In the genomic region with DNA sequence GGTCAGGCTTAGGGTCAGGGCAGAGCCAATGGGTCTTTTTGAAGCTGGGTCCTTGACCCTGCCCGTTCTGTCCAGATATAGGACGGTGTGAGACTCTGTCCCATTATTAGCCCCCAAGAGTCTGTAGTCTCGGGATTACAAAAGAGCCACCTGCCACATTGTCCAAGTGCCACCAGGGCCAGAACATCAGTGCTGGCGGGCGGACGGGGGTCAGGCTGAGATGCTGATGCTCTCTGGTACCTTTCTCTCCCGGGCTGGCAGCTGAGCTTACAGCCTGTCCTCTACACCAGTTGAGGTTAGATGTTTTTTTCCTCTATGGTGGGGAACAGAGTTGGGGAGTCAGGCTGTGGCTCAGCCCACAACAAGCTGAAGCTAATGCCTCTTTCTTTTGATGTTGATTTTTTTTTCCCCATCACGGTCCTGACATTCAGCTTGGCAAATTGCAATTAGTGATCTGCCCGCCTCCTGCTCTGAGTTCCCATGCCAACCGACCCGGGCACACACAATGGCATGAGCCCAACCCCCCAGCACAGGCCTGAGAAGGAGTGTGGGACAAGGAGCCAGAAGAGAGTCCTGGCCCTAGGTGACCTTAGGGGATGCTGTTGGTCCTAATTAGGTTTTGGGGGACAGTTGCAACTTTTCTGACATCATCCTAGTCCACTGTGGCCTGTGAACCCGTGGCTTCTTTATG, we compare ENCODE assay signal across 19 mouse cellular contexts. TPM values are rescaled to one million over a fixed set of nuclear protein-coding genes. Genes with fewer than 3 reads are reported as not detected.
DNase-seq lines count a peak whose midpoint lies in the region; ATAC-seq and TF ChIP-seq lines count a peak whose summit lies in the region.
"Had no signal": no experiment of that assay in that cellular context is flagged by ENCODE, and none has a peak within 500 bp of the region (broad histone marks: within the 10 kb centered on the region; RNA-seq: fewer than 3 reads in every experiment).

No protein-coding gene starts in this region.

- peak; percentile 37 for DNase-seq in hindbrain, postnatal 0 days (ENCODE audit: low spot score)
- peak; percentile 45 for DNase-seq in cerebellum, adult 8-10 months
- DNase-seq in forebrain, embryonic 11.5 days (ENCODE audit: low spot score) = no peak
- DNase-seq in heart, adult 18-20 months = no peak
- no peak for DNase-seq in lung, postnatal 4 days
- no peak for DNase-seq in Muller cell, postnatal 12 days (ENCODE audit: inconsistent ontology term)
- DNase-seq: adrenal gland, postnatal 36 days; B cell, adult 2 months; gastrocnemius, postnatal 36 days; heart, postnatal 14 days; kidney, adult 18-20 months; kidney, postnatal 10 days; right cerebral cortex, postnatal 14 days had no signal

- no peak overlapping the region for H3K9ac ChIP-seq in hindbrain, postnatal 0 days (replicated peaks; ENCODE audit: low read length)
- no peak overlapping the region for H3K9ac ChIP-seq in hindbrain, embryonic 16.5 days (ENCODE audit: low read depth, low read length)
- H3K9ac ChIP-seq in forebrain, embryonic 11.5 days (ENCODE audit: low read length) = no peak overlapping the region
- H3K9ac ChIP-seq in midbrain, embryonic 13.5 days (replicated peaks) = no peak overlapping the region
- H3K9ac ChIP-seq: stomach, embryonic 15.5 days had no signal

- H3K36me3 ChIP-seq in hindbrain, postnatal 0 days (ENCODE audit: insufficient read depth, low read length) = no peaks in the 10 kb centered on the region
- no peaks in the 10 kb centered on the region for H3K36me3 ChIP-seq in hindbrain, embryonic 16.5 days (ENCODE audit: control insufficient read depth, insufficient read depth, low read length)
- H3K36me3 ChIP-seq in forebrain, embryonic 11.5 days (ENCODE audit: control insufficient read depth, insufficient read depth, low read length) = no peaks in the 10 kb centered on the region
- H3K36me3 ChIP-seq in midbrain, embryonic 13.5 days = no peaks in the 10 kb centered on the region; the same call in 1 of the 2 replicates
- H3K36me3 ChIP-seq: embryonic facial prominence, embryonic 10.5 days; stomach, embryonic 15.5 days had no signal

- peaks cover 22% of the 10 kb centered on the region for H3K4me1 ChIP-seq in hindbrain, postnatal 0 days (ENCODE audit: insufficient read depth, low read length)
- peaks cover 22% of the 10 kb centered on the region for H3K4me1 ChIP-seq in hindbrain, embryonic 16.5 days (ENCODE audit: control insufficient read depth, insufficient read depth, low read depth, low read length)
- peaks cover 14% of the 10 kb centered on the region for H3K4me1 ChIP-seq in forebrain, embryonic 11.5 days (replicated peaks; ENCODE audit: control insufficient read depth, insufficient read depth, low read length)
- peaks cover 90% of the 10 kb centered on the region for H3K4me1 ChIP-seq in midbrain, embryonic 13.5 days (replicated peaks)
- H3K4me1 ChIP-seq: stomach, embryonic 15.5 days had no signal

- H3K9me3 ChIP-seq in hindbrain, postnatal 0 days (ENCODE audit: low read length) = no peaks in the 10 kb centered on the region
- H3K9me3 ChIP-seq in hindbrain, embryonic 16.5 days (ENCODE audit: control insufficient read depth, low read length) = no peaks in the 10 kb centered on the region
- no peaks in the 10 kb centered on the region for H3K9me3 ChIP-seq in forebrain, embryonic 11.5 days (ENCODE audit: control insufficient read depth, low read length)
- no peaks in the 10 kb centered on the region for H3K9me3 ChIP-seq in midbrain, embryonic 13.5 days
- H3K9me3 ChIP-seq: embryonic facial prominence, embryonic 10.5 days; heart, embryonic 10.5 days; stomach, embryonic 15.5 days had no signal

- no peak overlapping the region for H3K4me2 ChIP-seq in hindbrain, postnatal 0 days (ENCODE audit: low read depth, low read length)
- no peak overlapping the region for H3K4me2 ChIP-seq in hindbrain, embryonic 16.5 days (ENCODE audit: low read length)
- H3K4me2 ChIP-seq in forebrain, embryonic 11.5 days (ENCODE audit: low read depth, low read length, severe bottlenecking) = peak overlapping the region; percentile 21; the same call in 1 of the 2 replicates
- H3K4me2 ChIP-seq in midbrain, embryonic 13.5 days (replicated peaks) = no peak overlapping the region
- H3K4me2 ChIP-seq: stomach, embryonic 15.5 days had no signal

- 36% methylated on average over 12 of the region's 12 CpGs for WGBS in hindbrain, postnatal 0 days
- WGBS in hindbrain, embryonic 16.5 days = 31% methylated on average over 12 of the region's 12 CpGs
- whole genome bisulfite sequencing in forebrain, embryonic 11.5 days = 39% methylated on average over 12 of the region's 12 CpGs
- 36% methylated on average over 12 of the region's 12 CpGs for WGBS in midbrain, embryonic 13.5 days

- H3K4me3 ChIP-seq in hindbrain, postnatal 0 days (ENCODE audit: low read length) = no peak overlapping the region
- no peak overlapping the region for H3K4me3 ChIP-seq in hindbrain, embryonic 16.5 days (ENCODE audit: low read length)
- H3K4me3 ChIP-seq in forebrain, embryonic 11.5 days (ENCODE audit: low read depth, low read length) = no peak overlapping the region
- H3K4me3 ChIP-seq in midbrain, embryonic 13.5 days (replicated peaks) = no peak overlapping the region
- H3K4me3 ChIP-seq: embryonic facial prominence, embryonic 10.5 days; heart, embryonic 10.5 days; stomach, embryonic 15.5 days had no signal

- H3K27ac ChIP-seq in hindbrain, postnatal 0 days = no peak overlapping the region
- no peak overlapping the region for H3K27ac ChIP-seq in hindbrain, embryonic 16.5 days (ENCODE audit: low read depth, low read length)
- no peak overlapping the region for H3K27ac ChIP-seq in forebrain, embryonic 11.5 days (ENCODE audit: low read depth, low read length)
- H3K27ac ChIP-seq in midbrain, embryonic 13.5 days = peak overlapping the region; percentile 52; the same call in 1 of the 2 replicates
- H3K27ac ChIP-seq: embryonic facial prominence, embryonic 10.5 days; heart, embryonic 10.5 days; stomach, embryonic 15.5 days had no signal

- no peaks in the 10 kb centered on the region for H3K27me3 ChIP-seq in hindbrain, postnatal 0 days (ENCODE audit: insufficient read depth, low read length)
- H3K27me3 ChIP-seq in hindbrain, embryonic 16.5 days (replicated peaks; ENCODE audit: control insufficient read depth, insufficient read depth, low read length) = no peaks in the 10 kb centered on the region
- no peaks in the 10 kb centered on the region for H3K27me3 ChIP-seq in forebrain, embryonic 11.5 days (ENCODE audit: control insufficient read depth, insufficient read depth, low read length)
- peaks cover 3% of the 10 kb centered on the region; the same call in 1 of the 2 replicates for H3K27me3 ChIP-seq in midbrain, embryonic 13.5 days

- TF ChIP-seq CTCF in hindbrain, postnatal 0 days (IDR thresholded peaks at IDR 0.05; ENCODE audit: low read depth) = no peak

- no peak for ATAC-seq in hindbrain, postnatal 0 days
- ATAC-seq in hindbrain, embryonic 16.5 days = no peak
- peak; percentile 57; the same call in 1 of the 2 replicates for ATAC-seq in forebrain, embryonic 11.5 days (replicated peaks; ENCODE audit: low FRiP score)
- no peak for ATAC-seq in midbrain, embryonic 13.5 days

RNA-seq across cellular contexts. Expression of a gene that starts 25.2 kb away (rescaled TPM):
- total RNA-seq in hindbrain, postnatal 0 days (2014; rRNA removed) = 108 and 134 TPM in 2 replicates
- 7.1 and 7.6 TPM in 2 replicates for polyA plus RNA-seq in hindbrain, postnatal 0 days (2015; fragmentation: Nextera tagmentation; extraction: Ambion mirVana)
- polyA plus RNA-seq in hindbrain, embryonic 16.5 days (2015; fragmentation: Nextera tagmentation; extraction: Ambion mirVana) = 8.1 and 9.0 TPM in 2 replicates
- 1.8 and 2.8 TPM in 2 replicates for polyA plus RNA-seq in forebrain, embryonic 11.5 days (2014; fragmentation: Nextera tagmentation; extraction: Ambion mirVana)
- 5.9 and 7.1 TPM in 2 replicates for polyA plus RNA-seq in midbrain, embryonic 13.5 days (2015; fragmentation: Nextera tagmentation; extraction: Ambion mirVana)
- total RNA-seq in heart, adult 18-20 months (2021) = 10 to 100 TPM; 14.8 TPM
- polyA plus RNA-seq: liver, embryonic 16.5 days had no signal

Comparison
In these comparisons a context has a peak if more than half of its experiments do, and no peak if none do; other contexts are left out.
1. DNase-seq: peak in hindbrain, postnatal 0 days (single experiment) and cerebellum, adult 8-10 months (single experiment); none in forebrain, embryonic 11.5 days (single experiment), heart, adult 18-20 months (0 of 2), lung, postnatal 4 days (0 of 2) and Muller cell, postnatal 12 days (single experiment).